Mouse (Mus musculus): Measurements from ENCODE around the gene Cdk12.

The Cdk12 gene

DNA sequence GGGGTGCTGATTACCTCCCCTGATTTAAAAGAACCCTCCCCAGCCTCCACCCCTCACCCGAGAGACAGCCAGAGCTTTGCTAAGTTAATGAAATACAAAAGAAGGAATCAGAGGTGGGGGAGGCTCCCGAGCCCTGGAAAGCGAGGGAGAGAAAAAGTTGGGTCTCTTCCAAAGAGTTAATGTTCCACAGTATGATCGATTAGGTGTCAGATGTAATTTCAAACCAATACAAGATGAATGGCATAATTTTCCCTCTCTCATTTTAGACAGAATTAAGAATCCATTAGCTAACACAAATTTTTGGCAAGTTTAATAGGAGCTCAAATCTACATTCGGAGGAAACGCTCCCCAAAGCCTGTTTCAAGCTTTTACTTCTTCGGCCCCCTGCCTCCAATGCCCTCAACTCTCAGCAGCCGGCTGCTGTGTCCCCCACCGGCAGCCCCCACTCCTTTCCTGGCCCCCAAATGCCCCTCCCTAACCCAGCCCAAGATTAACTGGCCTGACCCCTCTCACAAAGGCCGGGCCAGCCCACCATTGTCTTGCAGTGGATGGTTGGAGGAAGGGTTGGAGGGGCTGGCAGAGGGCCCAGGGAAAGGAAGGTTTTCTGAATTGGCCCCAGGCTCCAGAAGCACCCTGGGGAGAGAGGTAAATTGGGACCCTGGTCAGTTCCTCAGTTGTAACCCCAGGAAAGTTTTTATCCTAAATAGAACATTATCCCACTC is 95.8 kb downstream of the Cdk12 start:
- no peak for ATAC-seq (ENCODE audit: insufficient number of reproducible peaks, low FRiP score, low TSS enrichment)

DNA sequence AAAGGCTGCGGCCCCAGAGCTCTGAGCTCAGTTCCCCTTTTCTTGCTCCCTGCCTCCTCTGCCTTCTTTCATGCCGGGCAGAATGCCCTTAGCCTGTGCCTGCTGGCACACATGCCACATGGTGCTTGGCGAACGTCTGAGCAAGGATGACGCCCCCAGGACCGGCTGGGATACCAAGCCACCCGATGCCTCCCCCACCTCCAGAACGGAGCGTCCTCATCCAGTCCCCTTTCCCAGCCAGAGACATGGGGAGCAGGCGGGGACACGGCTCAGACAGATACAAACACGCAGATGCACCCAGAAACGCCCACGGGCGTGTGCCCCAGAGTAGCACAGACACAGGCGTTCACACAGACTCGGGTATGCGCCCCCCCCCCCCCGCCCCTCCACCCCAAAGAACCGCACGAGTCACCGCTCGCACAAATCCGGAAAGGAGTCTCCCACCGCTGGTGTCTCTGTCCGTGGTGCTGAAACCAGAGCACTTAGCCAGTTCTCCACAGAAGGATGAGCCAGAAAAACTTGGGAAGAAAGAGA is 111.0 kb downstream of the Cdk12 start:
- no peak for ATAC-seq (ENCODE audit: insufficient number of reproducible peaks, low FRiP score, low TSS enrichment)

DNA sequence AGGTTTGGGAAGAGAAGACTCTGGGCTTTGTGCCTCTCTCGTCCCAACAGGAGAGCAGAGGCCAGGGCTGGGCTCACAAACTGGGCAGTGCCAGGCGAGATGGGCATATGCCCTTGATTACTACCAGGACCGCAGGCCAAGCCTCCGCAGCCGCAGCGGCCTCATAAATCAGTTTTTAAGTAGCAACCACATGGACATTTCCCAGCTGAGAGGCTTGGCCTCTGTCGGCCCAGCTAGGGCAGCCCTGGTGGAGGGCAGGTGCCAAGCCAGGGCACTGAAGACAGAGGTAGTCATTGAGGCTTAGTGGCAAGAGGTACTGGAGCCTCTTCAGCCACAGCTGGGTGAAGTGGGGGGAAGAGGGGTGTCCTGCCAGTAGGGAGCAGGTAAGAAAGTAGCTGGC is 114.6 kb downstream of the Cdk12 start:
- ATAC-seq (ENCODE audit: insufficient number of reproducible peaks, low FRiP score, low TSS enrichment): no peak

DNA sequence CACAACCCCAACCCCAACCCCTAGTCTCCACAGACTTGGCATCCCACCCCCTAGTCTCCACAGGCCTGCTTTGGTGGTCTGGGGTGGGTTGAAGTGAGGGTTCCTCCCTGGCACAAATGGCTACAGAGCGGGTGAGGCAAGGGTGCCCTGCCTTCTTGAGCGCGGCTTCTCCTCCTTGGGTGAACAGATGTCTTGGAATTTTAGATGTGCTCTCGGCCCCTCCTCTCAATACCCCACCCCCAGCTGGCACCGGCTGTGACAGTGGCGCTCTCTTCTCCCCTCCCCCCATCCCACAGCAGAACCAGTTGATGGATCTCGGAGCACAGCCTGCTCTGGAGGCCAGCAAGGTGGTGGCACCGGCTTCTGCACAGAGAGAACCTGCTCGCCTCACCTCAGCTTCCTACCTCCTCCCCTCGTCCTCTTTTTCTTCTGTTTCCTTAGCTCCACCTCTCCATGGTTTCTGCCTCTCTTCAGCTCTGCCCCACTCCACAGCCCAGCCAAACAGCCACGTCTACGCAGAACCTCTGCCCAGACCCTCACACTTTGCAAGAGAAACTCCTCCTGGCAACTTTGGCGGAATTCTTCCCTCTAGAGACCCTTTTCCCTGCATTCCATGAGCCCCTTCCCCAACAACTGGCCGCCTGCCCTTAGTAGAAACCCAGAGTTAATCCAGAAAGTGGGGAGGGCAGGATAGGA is 115.7 kb downstream of the Cdk12 start:
- ATAC-seq (ENCODE audit: insufficient number of reproducible peaks, low FRiP score, low TSS enrichment): 0 out of 2 replicates have a peak, but pooled peaks have one; percentile 32

DNA sequence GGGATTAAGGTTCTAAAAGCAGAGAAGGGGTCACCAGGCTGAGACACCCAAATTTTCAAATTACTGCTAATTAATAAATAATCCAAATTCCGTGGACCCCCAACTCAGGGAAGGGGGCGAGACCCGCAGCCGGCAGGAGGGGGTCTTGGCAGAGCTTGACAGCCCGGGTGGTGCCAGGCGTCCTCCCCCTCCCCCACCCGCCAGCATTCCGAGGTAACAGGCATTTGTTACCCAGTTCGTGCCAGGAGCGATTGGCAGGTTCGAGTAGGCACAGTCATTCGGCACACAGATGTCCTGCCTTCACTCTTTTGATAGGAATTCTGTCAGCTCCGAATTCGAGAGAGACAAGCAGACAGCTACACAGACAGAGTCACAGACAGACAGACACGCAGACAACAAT is 116.3 kb downstream of the Cdk12 start:
- ATAC-seq (ENCODE audit: insufficient number of reproducible peaks, low FRiP score, low TSS enrichment): no peak

DNA sequence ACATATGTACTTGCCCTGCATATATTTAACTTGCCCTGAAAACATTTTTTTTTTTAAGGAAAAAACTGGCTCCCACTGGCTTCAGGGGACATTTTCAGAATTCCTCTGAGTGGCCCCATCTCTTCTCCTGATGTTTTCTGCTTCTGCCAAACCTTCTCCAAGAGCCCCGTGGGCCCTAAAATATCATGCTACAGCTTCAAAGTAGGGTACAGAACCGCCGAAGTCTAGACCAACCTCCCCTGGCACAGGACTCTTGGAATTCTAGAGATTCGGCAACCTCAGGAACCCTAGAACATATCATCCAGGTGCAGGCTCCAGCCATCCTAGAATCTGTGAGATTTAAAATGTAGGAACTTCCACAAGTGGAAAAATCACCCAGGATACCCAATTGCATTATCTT is 116.7 kb downstream of the Cdk12 start:
- ATAC-seq (ENCODE audit: insufficient number of reproducible peaks, low FRiP score, low TSS enrichment): no peak

DNA sequence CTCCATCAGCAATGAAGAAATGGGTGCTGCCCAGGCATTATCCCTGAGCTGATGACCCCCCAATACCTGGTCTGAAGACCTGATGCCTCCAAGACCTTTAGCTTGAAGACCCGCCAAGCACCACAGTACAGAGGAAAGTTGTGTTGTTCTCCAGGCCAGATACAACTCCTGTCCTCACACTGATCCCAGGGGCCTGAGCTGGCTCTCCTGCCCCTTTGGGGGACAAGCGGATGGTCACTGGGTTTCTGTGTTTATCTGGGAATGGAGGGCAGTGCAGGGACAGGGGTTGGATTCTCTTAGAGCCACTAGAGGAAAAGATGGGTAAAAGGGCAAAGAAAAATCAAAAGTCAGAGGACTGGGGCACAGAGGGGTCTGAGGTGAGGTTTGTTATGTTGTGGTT is 117.1 kb downstream of the Cdk12 start:
- ATAC-seq (ENCODE audit: insufficient number of reproducible peaks, low FRiP score, low TSS enrichment): no peak

DNA sequence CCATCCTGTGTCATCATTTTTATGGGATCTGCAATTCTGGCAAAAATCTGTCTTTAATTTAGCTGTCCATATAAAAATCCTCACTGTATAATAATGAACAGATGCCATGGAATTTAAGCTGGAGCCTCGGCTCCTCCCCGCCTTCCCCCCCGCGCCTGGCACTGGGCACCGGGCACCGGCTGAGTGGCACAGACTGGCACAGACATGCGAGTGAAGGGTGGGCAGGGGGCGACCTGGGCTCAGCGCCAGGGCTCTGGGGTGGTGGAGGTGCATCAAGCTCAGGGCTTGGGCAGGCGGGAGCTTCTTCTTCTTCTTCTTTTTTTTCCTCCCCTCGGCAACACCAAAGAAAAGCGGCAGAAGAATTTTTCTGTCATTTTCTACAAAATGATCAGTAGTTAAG is 117.5 kb downstream of the Cdk12 start:
- no peak for ATAC-seq (ENCODE audit: insufficient number of reproducible peaks, low FRiP score, low TSS enrichment)

DNA sequence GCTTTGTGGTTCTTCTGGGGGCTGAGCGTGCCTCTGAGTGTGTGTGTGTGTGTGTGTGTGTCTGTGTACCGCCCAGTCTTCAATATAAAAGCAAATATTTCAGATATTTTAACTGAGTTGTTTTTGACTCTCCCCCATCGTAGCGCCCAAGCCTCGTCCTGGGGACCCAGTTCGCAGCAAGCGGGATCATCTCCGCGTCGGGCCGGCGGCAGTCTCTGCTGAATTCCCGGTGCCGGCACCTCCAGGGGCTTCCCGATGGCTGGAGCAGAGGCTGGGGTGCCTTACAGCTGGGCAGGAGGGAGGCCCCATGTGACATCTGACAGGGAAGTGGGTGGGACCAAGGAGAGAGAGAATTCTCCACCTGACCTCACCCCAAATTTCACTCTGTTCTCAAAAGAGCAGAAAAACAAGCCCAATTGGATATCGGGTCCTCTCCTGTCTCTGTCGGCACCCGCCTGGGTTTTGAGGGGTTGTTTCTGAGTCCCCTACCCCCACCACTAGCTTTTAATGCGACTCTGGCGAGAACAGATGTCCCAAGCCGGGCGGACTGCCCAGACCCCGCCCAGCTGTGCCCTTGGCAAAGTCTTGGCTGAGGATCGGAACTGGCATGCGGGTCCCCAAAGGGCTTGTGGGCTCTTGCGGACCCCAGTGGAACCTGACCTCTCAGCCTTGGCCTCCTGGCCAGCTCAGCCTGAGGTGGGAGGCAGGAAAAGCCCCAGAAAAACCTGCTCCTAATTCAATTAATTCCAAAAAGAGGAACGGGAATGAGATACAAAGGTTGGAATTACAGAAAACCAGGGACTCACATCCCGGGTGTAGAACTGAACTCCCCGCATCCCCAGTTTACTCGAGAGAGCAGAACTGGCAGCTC is 118.2 kb downstream of the Cdk12 start:
- ATAC-seq (ENCODE audit: insufficient number of reproducible peaks, low FRiP score, low TSS enrichment): no peak

DNA sequence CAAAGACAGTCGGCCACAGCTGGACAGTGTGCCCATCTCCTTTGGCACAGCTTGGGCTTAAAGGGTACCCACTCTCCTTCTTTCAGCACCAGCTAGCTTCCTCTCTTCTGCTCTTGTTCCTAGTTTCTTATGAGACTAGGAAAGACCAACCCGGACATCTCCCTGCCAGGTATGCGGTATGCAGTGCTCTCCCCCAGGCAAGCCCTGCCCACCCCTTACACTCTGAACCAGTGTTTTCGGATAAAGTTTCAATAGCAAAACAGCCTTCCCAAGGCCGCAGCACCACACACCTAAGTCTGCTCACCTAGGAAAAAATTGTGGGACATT is 118.8 kb downstream of the Cdk12 start:
- ATAC-seq (ENCODE audit: insufficient number of reproducible peaks, low FRiP score, low TSS enrichment): no peak

DNA sequence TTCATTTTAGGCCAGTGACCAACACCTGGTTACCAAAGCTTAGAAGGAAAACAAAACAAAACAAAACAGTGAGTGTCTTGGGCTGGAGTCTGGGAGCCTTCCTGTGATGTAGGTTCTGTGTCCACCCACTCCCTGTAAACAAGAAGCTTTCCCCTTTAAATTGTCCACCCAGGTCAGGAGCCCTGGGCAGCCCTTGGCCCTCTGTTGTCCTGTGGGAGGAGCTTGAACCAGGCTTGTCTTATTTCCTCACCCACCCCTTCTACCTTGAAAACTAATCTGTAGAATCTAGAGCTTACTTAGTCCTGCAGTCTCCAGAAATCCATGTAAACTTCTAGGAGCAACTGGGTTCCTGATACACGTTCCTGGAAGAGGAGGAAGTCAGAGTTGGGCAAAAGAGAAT is 119.3 kb downstream of the Cdk12 start:
- ATAC-seq (ENCODE audit: insufficient number of reproducible peaks, low FRiP score, low TSS enrichment): no peak

DNA sequence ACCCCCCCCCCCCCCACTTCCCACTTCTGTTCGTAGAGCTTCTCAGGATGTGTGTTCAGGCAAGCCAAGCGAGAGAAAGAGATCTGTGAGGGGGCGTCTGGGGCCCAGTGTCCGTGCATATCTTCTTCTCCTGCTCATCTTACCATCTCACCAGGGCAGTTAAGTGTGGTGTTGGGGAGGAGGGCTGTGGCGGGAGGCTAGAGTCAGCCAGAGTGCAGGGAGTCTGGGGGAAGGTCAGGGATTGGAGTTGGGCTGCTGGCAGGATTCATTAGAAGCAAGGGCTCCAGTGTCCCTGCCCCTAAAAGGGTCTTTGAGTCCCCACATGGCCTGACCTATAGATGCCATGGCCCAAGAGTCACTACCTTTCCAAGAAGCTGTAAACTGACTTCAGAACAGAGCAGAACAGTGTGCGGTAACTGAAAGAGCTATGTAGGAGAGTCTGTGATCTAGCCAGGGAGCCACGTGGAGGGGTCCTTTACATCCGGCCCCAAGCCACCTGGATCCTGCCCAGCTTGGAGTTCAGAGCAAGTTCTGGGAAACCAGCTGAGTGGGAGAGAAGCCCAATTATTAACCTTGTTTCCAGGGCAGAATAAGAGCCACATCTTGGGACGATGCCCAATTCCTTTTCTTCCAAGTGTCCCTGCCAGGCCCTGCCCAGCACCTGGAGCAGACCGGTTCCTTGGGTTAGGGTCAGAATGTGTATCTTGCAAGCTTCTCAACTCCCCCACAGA is 120.4 kb downstream of the Cdk12 start:
- no peak for ATAC-seq (ENCODE audit: insufficient number of reproducible peaks, low FRiP score, low TSS enrichment)

DNA sequence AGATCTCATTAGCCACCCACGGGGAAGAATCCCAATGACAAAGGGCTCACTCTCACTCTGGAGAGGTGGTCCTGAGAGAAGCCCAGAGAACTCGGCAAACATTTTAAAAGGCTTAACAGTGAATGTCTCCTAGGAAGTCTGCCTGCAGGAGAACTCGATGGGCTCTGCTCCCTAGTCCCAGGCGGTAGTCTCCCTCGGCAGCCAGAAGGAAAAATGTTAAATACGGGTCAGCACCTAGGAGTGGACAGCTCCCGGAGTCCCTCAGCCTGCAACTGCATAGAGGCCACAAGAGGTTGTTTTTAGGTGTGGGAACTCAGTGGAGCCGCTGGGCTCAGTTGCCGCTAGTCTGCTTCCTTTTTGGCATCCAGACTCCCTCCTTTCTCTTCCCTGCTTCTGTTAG is 121.1 kb downstream of the Cdk12 start:
- no peak for ATAC-seq (ENCODE audit: insufficient number of reproducible peaks, low FRiP score, low TSS enrichment)

DNA sequence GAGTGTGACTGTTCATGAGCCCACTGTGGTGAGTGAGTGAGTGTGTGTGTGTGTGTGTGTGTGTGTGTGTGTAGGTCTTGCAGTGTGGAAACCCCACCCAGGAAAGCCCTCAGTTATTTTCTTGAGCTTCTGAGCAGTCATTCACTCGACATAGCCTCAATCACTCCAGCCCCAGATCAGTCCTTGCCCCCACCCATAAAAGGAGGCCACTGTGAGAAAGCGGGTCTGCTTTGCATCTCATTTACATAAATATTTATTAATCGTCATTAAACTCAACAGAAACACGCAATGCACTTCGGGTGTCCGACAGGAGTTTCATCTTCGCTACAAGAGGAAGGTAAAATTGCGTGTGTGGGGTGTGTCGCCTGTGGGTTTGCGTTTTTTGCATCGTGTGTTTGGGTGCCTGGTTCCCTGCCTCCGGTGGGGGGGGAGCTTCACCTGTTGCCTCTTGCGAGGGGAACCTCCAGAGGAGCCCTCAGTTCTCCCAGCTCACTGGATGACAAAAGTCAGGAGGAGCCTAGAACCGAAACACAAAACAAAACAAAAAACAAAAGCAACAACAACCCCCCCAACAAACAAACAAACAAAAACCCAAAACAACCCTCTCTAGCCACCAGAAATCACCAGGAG is 122.4 kb downstream of the Cdk12 start:
- no peak for ATAC-seq (ENCODE audit: insufficient number of reproducible peaks, low FRiP score, low TSS enrichment)

DNA sequence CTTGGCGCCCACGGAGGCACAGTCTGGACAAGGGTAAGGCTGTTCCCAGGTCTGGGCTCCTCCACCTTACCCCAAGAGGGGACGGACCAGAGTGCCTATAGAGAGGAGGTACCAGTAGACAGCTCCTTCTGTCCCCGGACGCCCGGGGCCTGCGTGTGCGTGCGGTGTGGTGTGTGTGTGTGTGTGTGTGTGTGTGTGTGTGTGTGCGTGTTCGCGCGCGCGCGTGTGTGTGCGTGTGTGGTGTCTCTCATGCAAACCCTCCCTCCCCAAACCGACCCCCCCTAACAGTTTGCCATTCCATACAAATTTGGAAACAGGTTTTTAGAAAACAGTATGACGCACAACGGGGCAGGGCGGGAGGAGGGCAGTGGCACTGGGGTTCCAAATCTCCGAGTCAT is 123.0 kb downstream of the Cdk12 start:
- no peak for ATAC-seq (ENCODE audit: insufficient number of reproducible peaks, low FRiP score, low TSS enrichment)

DNA sequence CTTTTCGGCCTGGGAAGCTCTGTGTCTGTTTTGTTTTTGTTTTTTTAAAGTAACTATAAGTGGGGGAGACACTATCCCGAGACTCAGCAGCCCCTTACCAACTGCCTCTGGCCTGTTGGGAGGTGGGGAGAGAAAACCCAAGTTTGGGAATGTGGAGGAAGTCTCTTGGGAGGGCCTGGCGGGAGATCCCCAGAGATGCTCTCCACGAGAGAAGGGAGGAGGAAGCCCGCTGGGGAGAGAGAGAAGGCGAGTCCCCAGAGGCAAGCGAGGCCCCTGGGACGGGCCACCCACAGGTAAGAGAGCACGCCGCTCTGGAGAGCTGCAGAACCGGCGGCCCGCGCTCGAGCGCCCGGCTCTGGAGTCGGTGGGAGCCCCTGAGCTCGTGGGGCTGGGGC is 123.9 kb downstream of the Cdk12 start:
- no peak for ATAC-seq (ENCODE audit: insufficient number of reproducible peaks, low FRiP score, low TSS enrichment)

DNA sequence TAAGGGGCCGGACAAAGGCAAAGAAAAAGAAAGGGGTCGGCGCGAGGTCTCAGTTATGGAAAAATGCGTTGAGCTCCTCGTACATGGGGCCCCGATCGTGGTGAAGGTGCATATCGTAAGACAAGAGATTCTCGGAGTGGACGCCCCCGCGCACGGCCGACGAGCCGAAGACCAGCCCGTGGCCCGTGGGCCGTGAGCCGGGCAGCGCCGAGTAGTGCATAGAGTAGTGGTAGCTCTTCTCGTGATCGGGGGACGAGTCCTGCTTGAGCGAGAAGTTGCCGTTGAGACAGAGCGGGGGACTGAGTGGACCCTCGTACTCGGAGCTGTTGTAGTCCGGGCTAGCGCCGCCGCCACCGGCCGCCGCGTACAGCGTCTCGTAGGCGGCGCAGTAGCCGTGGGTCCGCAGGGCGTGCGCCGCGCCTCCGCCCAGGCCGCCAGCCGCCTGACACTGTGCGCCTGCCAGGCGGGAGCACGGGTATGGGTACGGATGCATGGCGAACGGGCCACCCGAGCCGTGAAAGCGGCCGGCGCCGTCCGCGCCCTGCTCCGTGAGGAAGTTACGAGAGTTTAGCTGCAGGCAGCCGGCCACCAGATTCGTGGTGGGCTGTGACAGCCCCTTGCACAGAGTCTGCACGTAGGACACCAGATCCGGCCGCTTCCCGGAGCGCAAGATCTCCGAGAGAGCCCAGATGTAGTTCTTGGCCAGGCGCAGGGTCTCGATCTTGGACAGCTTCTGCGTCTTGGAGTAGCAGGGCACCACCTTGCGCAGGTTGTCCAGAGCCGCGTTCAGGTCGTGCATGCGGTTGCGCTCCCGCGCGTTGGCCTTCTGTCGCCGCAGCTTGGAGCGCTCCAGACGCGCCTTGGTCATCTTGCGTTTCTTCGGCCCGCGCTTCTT is 124.5 kb downstream of the Cdk12 start:
- no peak for ATAC-seq (ENCODE audit: insufficient number of reproducible peaks, low FRiP score, low TSS enrichment)

DNA sequence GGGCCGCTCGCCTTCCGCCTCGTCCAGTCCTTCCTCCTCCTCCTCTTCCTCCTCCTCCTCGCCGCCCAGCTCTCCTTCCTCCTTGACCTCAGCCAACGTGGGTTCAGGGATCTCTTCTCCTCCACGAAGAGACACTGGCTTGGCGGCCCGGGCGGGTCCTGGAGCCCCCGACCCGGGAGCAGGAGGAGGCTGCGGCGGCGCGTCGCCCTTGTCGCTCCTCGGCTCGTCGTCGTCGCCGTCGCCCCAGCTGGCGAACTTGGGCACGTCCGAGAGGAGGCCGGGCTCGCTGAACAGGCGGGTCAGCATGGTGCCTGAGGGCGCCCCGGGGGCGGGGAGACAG is 125.1 kb downstream of the Cdk12 start:
- no peak for ATAC-seq (ENCODE audit: insufficient number of reproducible peaks, low FRiP score, low TSS enrichment)

Data from cerebellum, adult (tissue).